Mouse (Mus musculus): ENCODE results near the gene Rbms3.

Rbms3 gene

GRCm38 (mm10) chr9:116639597-116640301, 990.0 kb downstream of the Rbms3 start:
- DNase-seq (ENCODE audit: low spot score in 2 of 2) = no peak

GRCm38 (mm10) chr9:116633786-116634185, 995.9 kb downstream of the Rbms3 start:
- no peak for DNase-seq (ENCODE audit: low spot score in 2 of 2)

- DNase-seq (ENCODE audit: low spot score in 2 of 2) = no peak
These were observed 996.6 kb downstream of the Rbms3 start for GRCm38 (mm10) chr9:116633075-116633474.

- no peak for DNase-seq (ENCODE audit: low spot score in 2 of 2)
These were observed 997.9 kb downstream of the Rbms3 start for GRCm38 (mm10) chr9:116631816-116632215.

- DNase-seq (ENCODE audit: low spot score in 2 of 2) = no peak
These were observed 998.9 kb downstream of the Rbms3 start for GRCm38 (mm10) chr9:116630805-116631204.

GRCm38 (mm10) chr9:116620434-116620833, 1009.3 kb downstream of the Rbms3 start:
- DNase-seq (ENCODE audit: low spot score in 2 of 2) = no peak

- no peak for DNase-seq (ENCODE audit: low spot score in 2 of 2)
These were observed 1010.8 kb downstream of the Rbms3 start for GRCm38 (mm10) chr9:116618886-116619285.

GRCm38 (mm10) chr9:116613276-116613675, 1016.4 kb downstream of the Rbms3 start:
- no peak for DNase-seq (ENCODE audit: low spot score in 2 of 2)

- no peak for DNase-seq (ENCODE audit: low spot score in 2 of 2)
These were observed 1033.7 kb downstream of the Rbms3 start for GRCm38 (mm10) chr9:116596046-116596445.

GRCm38 (mm10) chr9:116592486-116592885, 1037.2 kb downstream of the Rbms3 start:
- DNase-seq (ENCODE audit: low spot score in 2 of 2) = no peak

GRCm38 (mm10) chr9:116591071-116591470, 1038.6 kb downstream of the Rbms3 start:
- peak in 1 of 2 experiments; percentile 3 for DNase-seq (ENCODE audit: low spot score in 2 of 2)

- no peak for DNase-seq (ENCODE audit: low spot score in 2 of 2)
These were observed 1060.0 kb downstream of the Rbms3 start for GRCm38 (mm10) chr9:116569680-116570079.

GRCm38 (mm10) chr9:116566711-116567110, 1063.0 kb downstream of the Rbms3 start:
- no peak for DNase-seq (ENCODE audit: low spot score in 2 of 2)

- DNase-seq (ENCODE audit: low spot score in 2 of 2) = no peak
These were observed 1071.9 kb downstream of the Rbms3 start for GRCm38 (mm10) chr9:116557781-116558180.

- DNase-seq (ENCODE audit: low spot score in 2 of 2) = no peak
These were observed 1073.1 kb downstream of the Rbms3 start for GRCm38 (mm10) chr9:116556641-116557040.

- no peak for DNase-seq (ENCODE audit: low spot score in 2 of 2)
These were observed 1076.5 kb downstream of the Rbms3 start for GRCm38 (mm10) chr9:116553181-116553580.

GRCm38 (mm10) chr9:116546156-116546555, 1083.6 kb downstream of the Rbms3 start:
- no peak for DNase-seq (ENCODE audit: low spot score in 2 of 2)

GRCm38 (mm10) chr9:116542793-116543192, 1086.9 kb downstream of the Rbms3 start:
- no peak for DNase-seq (ENCODE audit: low spot score in 2 of 2)

GRCm38 (mm10) chr9:116541976-116542375, 1087.7 kb downstream of the Rbms3 start:
- DNase-seq (ENCODE audit: low spot score in 2 of 2) = no peak

GRCm38 (mm10) chr9:116535709-116536108, 1094.0 kb downstream of the Rbms3 start:
- DNase-seq (ENCODE audit: low spot score in 2 of 2) = no peak

- DNase-seq (ENCODE audit: low spot score in 2 of 2) = no peak
These were observed 1096.3 kb downstream of the Rbms3 start for GRCm38 (mm10) chr9:116533381-116533780.

GRCm38 (mm10) chr9:116531121-116531520, 1098.6 kb downstream of the Rbms3 start:
- no peak for DNase-seq (ENCODE audit: low spot score in 2 of 2)

GRCm38 (mm10) chr9:116524386-116524785, 1105.3 kb downstream of the Rbms3 start:
- no peak for DNase-seq (ENCODE audit: low spot score in 2 of 2)

All from frontal cortex, postnatal 25 days (tissue).